13 mouse cellular contexts compared by ENCODE assay signal in the genomic region with DNA sequence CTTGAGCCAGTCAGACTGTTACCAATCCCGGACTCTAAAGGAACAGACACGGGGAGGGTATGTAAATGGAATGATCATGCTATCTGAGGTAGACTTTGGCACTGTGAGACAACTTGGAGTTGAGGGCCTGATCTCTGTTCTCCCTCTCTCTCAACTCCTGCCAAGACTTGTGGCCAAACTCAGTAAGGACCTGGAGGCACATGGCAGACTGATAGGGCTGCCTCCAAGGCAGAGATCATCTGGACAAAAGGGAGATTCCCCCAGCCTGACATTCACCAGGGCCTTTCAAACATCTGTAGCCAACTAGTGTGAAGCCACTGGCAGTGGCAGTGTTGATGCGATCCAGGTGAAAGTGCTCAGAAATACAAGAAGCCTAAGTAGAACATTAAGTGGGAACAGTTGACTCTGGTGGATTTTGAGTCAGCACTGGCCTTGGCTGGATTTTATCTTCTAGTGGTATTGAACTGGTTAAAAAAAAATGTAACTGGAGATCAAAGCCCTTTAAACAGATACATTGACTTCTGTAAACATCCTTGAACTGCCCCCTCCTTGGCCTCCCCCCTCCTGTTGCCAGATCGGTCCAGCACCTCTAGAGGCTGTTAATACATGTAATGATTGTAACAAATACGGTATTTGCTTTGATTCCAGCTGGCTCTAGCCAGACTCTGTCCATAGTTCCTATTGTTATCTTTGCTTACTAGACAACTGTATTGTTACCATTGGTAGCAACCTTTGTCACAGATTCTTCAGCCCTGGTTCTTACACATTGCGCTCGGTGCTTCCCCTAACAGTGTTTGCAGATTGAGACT.
DNase-seq lines count a peak whose midpoint lies in the region; TF ChIP-seq lines count a peak whose summit lies in the region.
"Had no signal": no experiment of that assay in that cellular context is flagged by ENCODE, and none has a peak within 500 bp of the region (broad histone marks: within the 10 kb centered on the region; RNA-seq: fewer than 3 reads in every experiment).

No protein-coding gene starts in this region.

- H3K9ac ChIP-seq in heart, adult 2 months (ENCODE audit: low read depth, low read length), result no peak overlapping the region

- H3K4me1 ChIP-seq in heart, adult 2 months (ENCODE audit: control insufficient read depth, insufficient read depth, low read length), result peaks cover 3% of the 10 kb centered on the region; the same call in 1 of the 2 replicates
- peaks cover 19% of the 10 kb centered on the region for H3K4me1 ChIP-seq in heart, embryonic 10.5 days

- TF ChIP-seq CTCF in heart, adult 2 months (IDR thresholded peaks at IDR 0.05), result peak; percentile 22

- 0 out of 2 replicates have a peak, but pooled peaks cover 2% of the 10 kb centered on the region for H3K36me3 ChIP-seq in heart, adult 2 months (ENCODE audit: control insufficient read depth, insufficient read depth, low read length)
- H3K36me3 ChIP-seq in heart, embryonic 10.5 days, result 0 out of 2 replicates have a peak, but pooled peaks cover 3% of the 10 kb centered on the region

- peak; percentile 34 to 61 for DNase-seq in heart, adult 2 months
- DNase-seq in heart, embryonic 10.5 days (ENCODE audit: low spot score), result no peak
- peak; percentile 49 for DNase-seq in embryo, embryonic 10 days (ENCODE audit: low spot score)
- DNase-seq in heart, postnatal 36 days, result peak; percentile 30 to 46
- peak; percentile 46 to 69 for DNase-seq in lung, postnatal 4 days
- DNase-seq in ovary, postnatal 36 days (ENCODE audit: low spot score), result no peak
- no peak for DNase-seq in right cerebral cortex, postnatal 36 days (ENCODE audit: low spot score in 2 of 2)
- DNase-seq in thymus, postnatal 10 days (ENCODE audit: low spot score in 2 of 2), result no peak
- DNase-seq: cerebellum, adult 9-11 months; liver; thymus, postnatal 4 days had no signal

- no peak for TF ChIP-seq POLR2A in heart, adult 2 months (IDR thresholded peaks at IDR 0.05; ENCODE audit: insufficient read depth, low read depth, low read length)

- 0 out of 2 replicates have a peak overlapping the region, but pooled peaks have one; percentile 14 for H3K4me3 ChIP-seq in heart, adult 2 months
- H3K4me3 ChIP-seq in heart, embryonic 10.5 days, result no peak overlapping the region
- H3K4me3 ChIP-seq: erythroblast, embryonic 14.5 days had no signal

- peak overlapping the region; percentile 55 for H3K27ac ChIP-seq in heart, adult 2 months
- H3K27ac ChIP-seq in heart, embryonic 10.5 days, result no peak overlapping the region; the same call in 1 of the 2 replicates

- TF ChIP-seq EP300 in heart, adult 2 months (IDR thresholded peaks at IDR 0.05; ENCODE audit: insufficient read depth, low read depth, low read length), result 0 out of 2 replicates have a peak, but pooled peaks have one; percentile 12

- no peaks in the 10 kb centered on the region for H3K79me2 ChIP-seq in heart, adult 2 months (replicated peaks; ENCODE audit: control insufficient read depth, insufficient read depth, low read length)

- H3K27me3 ChIP-seq in heart, adult 2 months (ENCODE audit: control insufficient read depth, insufficient read depth, low read length), result no peaks in the 10 kb centered on the region
- H3K27me3 ChIP-seq in heart, embryonic 10.5 days (ENCODE audit: insufficient read depth, poor library complexity, severe bottlenecking), result no peaks in the 10 kb centered on the region
- H3K27me3 ChIP-seq: Patski had no signal

- intact Hi-C loops in heart, adult 2 months (cut with DNase I), result no loop called here
- intact Hi-C loops in heart, postnatal 36 days (cut with DNase I), result no loop called here

- H3K9me3 ChIP-seq in heart, embryonic 10.5 days, result no peaks in the 10 kb centered on the region

- WGBS in heart, adult 2 months, result 35% methylated on average over 7 of the region's 7 CpGs
- WGBS in heart, embryonic 10.5 days, result 65% methylated on average over 7 of the region's 7 CpGs

Comparison
In these comparisons a context has a peak if more than half of its experiments do, and no peak if none do; other contexts are left out.
1. DNase-seq: peak in heart, adult 2 months (2 of 2), embryo, embryonic 10 days (single experiment), heart, postnatal 36 days (2 of 2) and lung, postnatal 4 days (2 of 2); none in heart, embryonic 10.5 days (single experiment), ovary, postnatal 36 days (single experiment), right cerebral cortex, postnatal 36 days (0 of 2) and thymus, postnatal 10 days (0 of 2).